Mouse (Mus musculus) stomach, postnatal 0 days (tissue): ENCODE data around the gene Pphln1. TPM values are rescaled to one million over a fixed set of nuclear protein-coding genes. Genes with fewer than 3 reads are reported as not detected.
A peak's percentile ranks its signal among the peaks of the same experiment; 100 is the strongest.
"Not testable (repeated sequence)": the region's sequence is repeated elsewhere in the genome, so short reads cannot be mapped to it uniquely, and the experiment has no call there.

Source experiments
- ATAC-seq: fragments of 200-750 bp; cut with Nextera tagmentation; 2 replicates; pipeline ENCODE4 v1.8.0; 2017; ENCODE audit not compliant: low FRiP score, low TSS enrichment
- DNase-seq: peaks from one replicate; pipeline ENCODE4 v3.0.0-alpha.2; 2016; ENCODE audit warnings: low spot score
- H3K27ac ChIP-seq: fragments of 300-500 bp; sonication (generic); replicated peaks from 2 replicates; pipeline ENCODE4 v1.5.1; 2014; ENCODE audit warnings: mild to moderate bottlenecking, control low read depth
- H3K27me3 ChIP-seq: fragments of 300-500 bp; sonication (generic); 2 replicates; pipeline ENCODE4 v1.6.1; 2014; ENCODE audit warnings: low read length; ENCODE audit not compliant: control insufficient read depth, insufficient read depth
- H3K36me3 ChIP-seq: fragments of 300-500 bp; sonication (generic); 2 replicates; pipeline ENCODE4 v1.6.1; 2014; ENCODE audit warnings: low read length, mixed read lengths; ENCODE audit not compliant: control insufficient read depth, insufficient read depth
- H3K4me1 ChIP-seq: fragments of 300-500 bp; sonication (generic); replicated peaks from 2 replicates; pipeline ENCODE4 v1.6.1; 2014; ENCODE audit warnings: antibody characterized with exemption; ENCODE audit not compliant: control insufficient read depth, insufficient read depth
- H3K4me2 ChIP-seq: fragments of 300-500 bp; sonication (generic); replicated peaks from 2 replicates; pipeline ENCODE4 v1.6.1; 2014; ENCODE audit warnings: low read depth, mild to moderate bottlenecking, control low read depth, moderate library complexity
- H3K4me3 ChIP-seq: fragments of 300-500 bp; sonication (generic); 2 replicates; pipeline ENCODE4 v1.5.1; 2014; ENCODE audit warnings: low read depth, low read length, control low read depth
- H3K9ac ChIP-seq: fragments of 300-500 bp; sonication (generic); 2 replicates; pipeline ENCODE4 v1.6.1; 2014; ENCODE audit warnings: mild to moderate bottlenecking, low read length, control low read depth, mixed read lengths
- H3K9me3 ChIP-seq: fragments of 300-500 bp; sonication (generic); 2 replicates; pipeline ENCODE4 v1.6.1; 2016; ENCODE audit warnings: low read length; ENCODE audit not compliant: control insufficient read depth
- CTCF ChIP-seq: IDR thresholded peaks from 2 replicates; pipeline ENCODE4 v1.5.1; 2016; ENCODE audit warnings: antibody characterized with exemption, low read depth, mild to moderate bottlenecking, moderate library complexity
- EP300 ChIP-seq: optimal IDR thresholded peaks from 2 replicates; pipeline ENCODE3; 2016; ENCODE audit warnings: antibody characterized with exemption
- WGBS: fragments of 180-500 bp; shearing (Covaris S2); extraction: QIAGEN DNeasy Blood & Tissue Kit; methylation state at CpG from one replicate; pipeline ENCODE4 v1.1.7; 2014; 5-methylcytosine and 5-hydroxymethylcytosine counted together
- polyA plus RNA-seq: library from polyadenylated mRNA; unstranded; fragments of >200 nt; fragmentation: Nextera tagmentation; extraction: Ambion mirVana; gene quantifications from 2 replicates; pipeline ENCODE4 v1.2.1, GENCODE M21; 2015

Gene Pphln1
- 18.2 and 19.3 TPM in 2 replicates for polyA plus RNA-seq

GRCm38 (mm10) chr15:93397826-93398698 lies at the start of gene Pphln1, which contains the start of gene Zcrb1:
Gene Pphln1 (plus strand): TSS chr15:93398350.
Gene Zcrb1 (minus strand): TSS chr15:93398334.
- H3K36me3 ChIP-seq, result no peaks in the 10 kb centered on the region
- H3K9me3 ChIP-seq, result no peaks in the 10 kb centered on the region
- H3K4me2 ChIP-seq, result peak within 1 kb of the TSS; percentile 64
- no peaks in the 10 kb centered on the region for H3K4me1 ChIP-seq
- peak within 1 kb of the TSS; percentile 98 for H3K9ac ChIP-seq
- ATAC-seq, result peak; percentile 96
- DNase-seq, result peak; percentile 91
- under 1% methylated on average over 94 of the region's 100 CpGs for WGBS
- peak within 1 kb of the TSS; percentile 98 for H3K4me3 ChIP-seq
- peak within 1 kb of the TSS; percentile 88 for H3K27ac ChIP-seq
- no peak for TF ChIP-seq EP300
- 0 out of 2 replicates have a peak, but pooled peaks have one; percentile 14 for TF ChIP-seq CTCF
- no peaks in the 10 kb centered on the region for H3K27me3 ChIP-seq

GRCm38 (mm10) chr15:93358346-93359095 lies 39.6 kb upstream of the Pphln1 start:
- H3K36me3 ChIP-seq, result no peaks in the 10 kb centered on the region
- DNase-seq (no peak), ATAC-seq (no peak)
- WGBS, result 87% methylated on average over 19 of the region's 19 CpGs
- H3K4me2 ChIP-seq, result no peak overlapping the region
- TF ChIP-seq EP300 (no peak), CTCF (no peak)
- no peak overlapping the region for H3K27ac ChIP-seq
- no peaks in the 10 kb centered on the region for H3K27me3 ChIP-seq
- no peaks in the 10 kb centered on the region for H3K4me1 ChIP-seq
- H3K9ac ChIP-seq, result no peak overlapping the region
- no peaks in the 10 kb centered on the region for H3K9me3 ChIP-seq
- H3K4me3 ChIP-seq, result no peak overlapping the region

- Histone ChIP-seq H3K36me3 (no peaks in the 10 kb centered on the region), H3K4me1 (no peaks in the 10 kb centered on the region), H3K9ac (no peak overlapping the region), H3K27me3 (no peaks in the 10 kb centered on the region), H3K4me3 (no peak overlapping the region), H3K9me3 (no peaks in the 10 kb centered on the region), H3K4me2 (no peak overlapping the region), H3K27ac (no peak overlapping the region)
- 69% methylated on average over 6 of the region's 6 CpGs for WGBS
- ATAC-seq, result no peak
- no peak for TF ChIP-seq EP300
- no peak for TF ChIP-seq CTCF
- no peak for DNase-seq
Observed at GRCm38 (mm10) chr15:93365561-93365960, 32.6 kb upstream of the Pphln1 start.

- ATAC-seq, result no peak
- H3K27me3 ChIP-seq, result no peaks in the 10 kb centered on the region
- H3K4me3 ChIP-seq, result no peak overlapping the region
- no peaks in the 10 kb centered on the region for H3K4me1 ChIP-seq
- no peaks in the 10 kb centered on the region for H3K9me3 ChIP-seq
- TF ChIP-seq EP300 (no peak), CTCF (no peak)
- no peak for DNase-seq
- H3K27ac ChIP-seq, result no peak overlapping the region
- 54% methylated on average over 9 of the region's 9 CpGs for WGBS
- H3K36me3 ChIP-seq, result no peaks in the 10 kb centered on the region
- no peak overlapping the region for H3K9ac ChIP-seq
- H3K4me2 ChIP-seq, result no peak overlapping the region
Observed at GRCm38 (mm10) chr15:93368558-93368957, 29.6 kb upstream of the Pphln1 start.

- no peak for ATAC-seq
- Histone ChIP-seq H3K9ac (no peak overlapping the region), H3K4me3 (no peak overlapping the region), H3K27ac (no peak overlapping the region), H3K4me1 (no peaks in the 10 kb centered on the region), H3K4me2 (no peak overlapping the region), H3K27me3 (no peaks in the 10 kb centered on the region), H3K36me3 (no peaks in the 10 kb centered on the region), H3K9me3 (no peaks in the 10 kb centered on the region)
- no peak for DNase-seq
- TF ChIP-seq EP300 (no peak), CTCF (peak; percentile 46)
- WGBS, result 85% methylated on average over 2 of the region's 2 CpGs
Observed at GRCm38 (mm10) chr15:93371838-93372237, 26.3 kb upstream of the Pphln1 start.

GRCm38 (mm10) chr15:93372525-93373119 lies 25.5 kb upstream of the Pphln1 start:
- not testable (repeated sequence) for H3K27ac ChIP-seq, H3K4me3 ChIP-seq, H3K9me3 ChIP-seq, DNase-seq, H3K27me3 ChIP-seq, H3K4me2 ChIP-seq, H3K9ac ChIP-seq, H3K4me1 ChIP-seq, ATAC-seq, H3K36me3 ChIP-seq
